Comparison of ENCODE assay signal across 7 mouse cellular contexts in genomic region chr16:92498589-92498981, GRCm38 (mm10). TPM values are rescaled to one million over a fixed set of nuclear protein-coding genes. Genes with fewer than 3 reads are reported as not detected.
A peak's percentile ranks its signal among the peaks of the same experiment; 100 is the strongest.
DNase-seq lines count a peak whose midpoint lies in the region; ATAC-seq and TF ChIP-seq lines count a peak whose summit lies in the region.

No protein-coding gene starts in this region.

- H3K27me3 ChIP-seq in forebrain, postnatal 0 days (ENCODE audit: insufficient read depth, low read length): peaks cover 21% of the 10 kb centered on the region
- H3K27me3 ChIP-seq in liver, embryonic 16.5 days (ENCODE audit: control insufficient read depth, insufficient read depth, low read depth, low read length): peaks cover 47% of the 10 kb centered on the region
- peaks cover 15% of the 10 kb centered on the region for H3K27me3 ChIP-seq in stomach, embryonic 14.5 days (ENCODE audit: control insufficient read depth, insufficient read depth, low read length)

- TF ChIP-seq CTCF in forebrain, postnatal 0 days (IDR thresholded peaks at IDR 0.05; ENCODE audit: low read depth): no peak

- H3K9ac ChIP-seq in forebrain, postnatal 0 days: peak overlapping the region; percentile 47
- no peak overlapping the region for H3K9ac ChIP-seq in liver, embryonic 16.5 days (ENCODE audit: low read depth, low read length)
- peak overlapping the region; percentile 53 for H3K9ac ChIP-seq in stomach, embryonic 14.5 days (replicated peaks; ENCODE audit: low read depth, low read length)

- no peaks in the 10 kb centered on the region for H3K36me3 ChIP-seq in forebrain, postnatal 0 days (ENCODE audit: insufficient read depth)
- H3K36me3 ChIP-seq in liver, embryonic 16.5 days (ENCODE audit: control insufficient read depth, insufficient read depth): no peaks in the 10 kb centered on the region
- no peaks in the 10 kb centered on the region for H3K36me3 ChIP-seq in stomach, embryonic 14.5 days (ENCODE audit: control insufficient read depth, insufficient read depth, low read length)

- ATAC-seq in forebrain, postnatal 0 days: peak; percentile 29; the same call in 1 of the 2 replicates
- no peak for ATAC-seq in liver, embryonic 16.5 days (ENCODE audit: low read depth)
- ATAC-seq in stomach, embryonic 14.5 days (ENCODE audit: insufficient number of reproducible peaks, insufficient read depth, low FRiP score, low read depth): peak; percentile 43

- peaks cover 2% of the 10 kb centered on the region for H3K4me1 ChIP-seq in forebrain, postnatal 0 days (ENCODE audit: insufficient read depth)
- peaks cover 10% of the 10 kb centered on the region for H3K4me1 ChIP-seq in liver, embryonic 16.5 days (ENCODE audit: control insufficient read depth, low read depth, low read length)
- 0 out of 2 replicates have a peak, but pooled peaks cover 7% of the 10 kb centered on the region for H3K4me1 ChIP-seq in stomach, embryonic 14.5 days (ENCODE audit: control insufficient read depth, insufficient read depth, low read length)

- 1% methylated on average over 34 of the region's 34 CpGs for WGBS in forebrain, postnatal 0 days
- under 1% methylated on average over 33 of the region's 34 CpGs for WGBS in liver, embryonic 16.5 days (ENCODE audit: insufficient replicate concordance)
- under 1% methylated on average over 34 of the region's 34 CpGs for WGBS in stomach, embryonic 14.5 days

- no peaks in the 10 kb centered on the region for H3K9me3 ChIP-seq in forebrain, postnatal 0 days (ENCODE audit: low read length)
- no peaks in the 10 kb centered on the region for H3K9me3 ChIP-seq in liver, embryonic 16.5 days (replicated peaks; ENCODE audit: control insufficient read depth, low read length)
- no peaks in the 10 kb centered on the region for H3K9me3 ChIP-seq in stomach, embryonic 14.5 days (ENCODE audit: control insufficient read depth, low read depth, low read length)

- no peak overlapping the region for H3K27ac ChIP-seq in forebrain, postnatal 0 days (ENCODE audit: low read depth, low read length)
- no peak overlapping the region for H3K27ac ChIP-seq in liver, embryonic 16.5 days (ENCODE audit: low read length)
- H3K27ac ChIP-seq in stomach, embryonic 14.5 days (ENCODE audit: low read length): peak overlapping the region; percentile 33; the same call in 1 of the 2 replicates

- peak; percentile 20 for DNase-seq in ovary, postnatal 36 days (ENCODE audit: low spot score)
- no peak for DNase-seq in ovary, postnatal 10 days (ENCODE audit: low spot score)
- peak; percentile 6 for DNase-seq in forebrain, postnatal 0 days
- DNase-seq in layer of hippocampus, postnatal 14 days (ENCODE audit: low spot score in 2 of 2): no peak
- DNase-seq in spleen, postnatal 14 days (ENCODE audit: low spot score in 2 of 2): no peak

- peak overlapping the region; percentile 39 for H3K4me3 ChIP-seq in forebrain, postnatal 0 days (ENCODE audit: low read depth, low read length)
- H3K4me3 ChIP-seq in liver, embryonic 16.5 days (ENCODE audit: low read depth, low read length): peak overlapping the region; percentile 46
- H3K4me3 ChIP-seq in stomach, embryonic 14.5 days (ENCODE audit: low read depth, low read length): peak overlapping the region; percentile 51

- peak overlapping the region; percentile 74 for H3K4me2 ChIP-seq in forebrain, postnatal 0 days (ENCODE audit: low read depth)
- H3K4me2 ChIP-seq in liver, embryonic 16.5 days (ENCODE audit: low read depth, low read length): peak overlapping the region; percentile 66
- peak overlapping the region; percentile 81 for H3K4me2 ChIP-seq in stomach, embryonic 14.5 days (replicated peaks; ENCODE audit: low read depth, low read length)

RNA-seq across cellular contexts. Expression of gene Clic6, which starts 13.0 kb away (rescaled TPM):
- 3.5 and 5.5 TPM in 2 replicates for total RNA-seq in forebrain, postnatal 0 days (2014; rRNA removed)
- polyA plus RNA-seq in forebrain, postnatal 0 days (2015; fragmentation: Nextera tagmentation; extraction: Ambion mirVana): 3.7 and 6.2 TPM in 2 replicates
- polyA plus RNA-seq in liver, embryonic 16.5 days (2015; fragmentation: Nextera tagmentation; extraction: Ambion mirVana): 0.15 and 0.60 TPM in 2 replicates
- 9.2 and 13.0 TPM in 2 replicates for polyA plus RNA-seq in stomach, embryonic 14.5 days (2014; fragmentation: Nextera tagmentation; extraction: Ambion mirVana)
- 10 to 100 TPM in 1 of 2 experiments, 1 to 10 TPM in 1; 2.1 to 15.4 TPM for total RNA-seq in layer of hippocampus, postnatal 14 days (2021)

RNA-seq across cellular contexts. Expression of gene Rcan1, which starts 27.9 kb away (rescaled TPM):
- total RNA-seq in forebrain, postnatal 0 days (2014; rRNA removed): 72.3 and 83.8 TPM in 2 replicates
- 50.3 and 52.2 TPM in 2 replicates for polyA plus RNA-seq in forebrain, postnatal 0 days (2015; fragmentation: Nextera tagmentation; extraction: Ambion mirVana)
- 7.4 and 7.5 TPM in 2 replicates for polyA plus RNA-seq in liver, embryonic 16.5 days (2015; fragmentation: Nextera tagmentation; extraction: Ambion mirVana)
- 21.2 and 22.8 TPM in 2 replicates for polyA plus RNA-seq in stomach, embryonic 14.5 days (2014; fragmentation: Nextera tagmentation; extraction: Ambion mirVana)
- total RNA-seq in layer of hippocampus, postnatal 14 days (2021): 10 to 100 TPM; 39.5 to 40.3 TPM

Comparison
In these comparisons a context has a peak if more than half of its experiments do, and no peak if none do; other contexts are left out.
1. DNase-seq: peak in ovary, postnatal 36 days (single experiment) and forebrain, postnatal 0 days (single experiment); none in ovary, postnatal 10 days (single experiment), layer of hippocampus, postnatal 14 days (0 of 2) and spleen, postnatal 14 days (0 of 2).
2. Peak in every context shown above with its lines, with median percentiles within 50 percentile points of each other: H3K4me2 ChIP-seq and H3K4me3 ChIP-seq.